Mouse (Mus musculus): ENCODE data around the gene Lrrc36.

DNA sequence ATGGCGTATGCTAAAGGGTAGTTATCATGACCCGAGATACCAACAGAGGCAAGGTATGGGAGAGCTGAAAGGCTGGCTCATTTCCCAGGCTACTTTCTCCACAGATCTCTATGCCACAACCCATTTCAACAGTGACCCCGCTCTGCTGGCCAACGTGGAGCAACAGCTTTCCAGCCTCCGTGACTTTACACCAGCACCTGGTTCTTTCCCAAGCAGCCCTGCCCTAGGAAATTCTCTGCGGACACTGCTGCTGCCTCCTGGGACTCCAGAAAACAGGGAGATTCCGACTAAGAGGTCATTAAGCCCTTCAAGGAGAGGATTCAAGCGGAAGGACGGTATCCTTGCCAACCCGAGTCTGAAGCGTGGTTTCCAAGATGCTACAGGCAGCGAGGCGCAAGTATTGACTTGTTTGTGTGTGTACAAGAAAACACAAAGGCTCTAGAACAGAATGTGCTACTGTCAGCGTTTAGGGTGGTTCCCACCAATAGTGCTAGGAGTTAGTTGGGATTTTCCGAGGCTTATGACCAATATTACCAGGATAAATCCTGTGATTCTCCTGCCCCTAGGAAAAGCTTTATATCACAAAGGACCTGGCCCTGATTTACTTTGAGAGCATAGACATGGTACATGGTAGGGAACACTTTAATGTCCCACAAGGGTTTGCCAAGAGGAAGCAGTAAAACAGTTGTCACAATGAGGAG is 38.7 kb downstream of the Lrrc36 start:
- TF ChIP-seq CTCF (IDR thresholded peaks at IDR 0.05; ENCODE audit: extremely low read depth, insufficient read depth, insufficient read length, insufficient replicate concordance) (no peak), POLR2A (IDR thresholded peaks at IDR 0.05; ENCODE audit: low read depth, low read length) (no peak)

All from spleen, adult 2 months (tissue).